Comparison of ENCODE assay signal across 27 mouse cellular contexts in genomic region chr6:51318341-51318740, GRCm38 (mm10).
DNase-seq lines count a peak whose midpoint lies in the region; ATAC-seq and TF ChIP-seq lines count a peak whose summit lies in the region.
"Had no signal": no experiment of that assay in that cellular context is flagged by ENCODE, and none has a peak within 500 bp of the region (broad histone marks: within the 10 kb centered on the region; RNA-seq: fewer than 3 reads in every experiment).

No protein-coding gene starts in this region.

- H3K4me1 ChIP-seq in heart, embryonic 10.5 days = peaks cover 28% of the 10 kb centered on the region
- H3K4me1 ChIP-seq in heart, embryonic 14.5 days (ENCODE audit: control insufficient read depth in 2 of 2, insufficient read depth in 2 of 2, low read length in 2 of 2) = peaks cover 14 to 26% of the 10 kb centered on the region in 2 experiments
- peaks cover 10% of the 10 kb centered on the region; the same call in 1 of the 2 replicates for H3K4me1 ChIP-seq in lung, embryonic 14.5 days (ENCODE audit: insufficient read depth)
- no peaks in the 10 kb centered on the region for H3K4me1 ChIP-seq in lung, adult 2 months (ENCODE audit: control insufficient read depth, insufficient read depth, low read length)
- H3K4me1 ChIP-seq: forebrain, embryonic 15.5 days; intestine, embryonic 15.5 days had no signal

- 0 out of 2 replicates have a peak overlapping the region, but pooled peaks have one; percentile 30 for H3K27ac ChIP-seq in heart, embryonic 10.5 days
- H3K27ac ChIP-seq in heart, embryonic 14.5 days (replicated peaks in 1 of 2; ENCODE audit: control insufficient read depth in 1 of 2, insufficient read depth in 1 of 2, low read depth in 2 of 2, low read length in 2 of 2) = peak overlapping the region; percentile 12 to 44; a peak in 2 of 4 replicates
- no peak overlapping the region for H3K27ac ChIP-seq in lung, embryonic 14.5 days (ENCODE audit: low read depth)
- H3K27ac ChIP-seq: embryonic facial prominence, embryonic 10.5 days; embryonic facial prominence, embryonic 13.5 days; forebrain, embryonic 12.5 days; forebrain, embryonic 15.5 days; heart, adult 2 months; hindbrain, embryonic 10.5 days; hindbrain, embryonic 13.5 days; intestine, embryonic 15.5 days had no signal

- no peak for ATAC-seq in heart, embryonic 14.5 days (ENCODE audit: insufficient number of reproducible peaks, insufficient read depth, low FRiP score, low read depth)
- ATAC-seq in lung, embryonic 14.5 days (ENCODE audit: insufficient read depth) = no peak
- ATAC-seq: activated CD4-positive, CD25-positive, alpha-beta regulatory T cell, adult 4 months; forebrain, embryonic 15.5 days; hindbrain, embryonic 16.5 days; intestine, embryonic 15.5 days had no signal

- 43% methylated on average over 2 of the region's 2 CpGs for WGBS in heart, embryonic 10.5 days
- WGBS in heart, embryonic 14.5 days = 23% methylated on average over 2 of the region's 2 CpGs
- 31% methylated on average over 2 of the region's 2 CpGs for WGBS in lung, embryonic 14.5 days
- WGBS in lung, adult 2 months = 39% methylated on average over 2 of the region's 2 CpGs

- no peaks in the 10 kb centered on the region for H3K27me3 ChIP-seq in heart, embryonic 10.5 days (ENCODE audit: insufficient read depth, poor library complexity, severe bottlenecking)
- H3K27me3 ChIP-seq in heart, embryonic 14.5 days (ENCODE audit: control insufficient read depth, insufficient read depth, low read length) = no peaks in the 10 kb centered on the region
- no peaks in the 10 kb centered on the region for H3K27me3 ChIP-seq in lung, embryonic 14.5 days (ENCODE audit: insufficient read depth, low read length)
- H3K27me3 ChIP-seq: embryonic facial prominence, embryonic 13.5 days; forebrain, embryonic 12.5 days; forebrain, embryonic 15.5 days; hindbrain, embryonic 13.5 days; intestine, embryonic 15.5 days had no signal

- H3K9ac ChIP-seq in heart, embryonic 14.5 days (ENCODE audit: low read length) = no peak overlapping the region
- no peak overlapping the region for H3K9ac ChIP-seq in lung, embryonic 14.5 days
- H3K9ac ChIP-seq: embryonic facial prominence, embryonic 13.5 days; forebrain, embryonic 12.5 days; forebrain, embryonic 15.5 days; hindbrain, embryonic 13.5 days; intestine, embryonic 15.5 days had no signal

- TF ChIP-seq CTCF in lung, embryonic 14.5 days (IDR thresholded peaks at IDR 0.05; ENCODE audit: low read depth) = no peak
- no peak for TF ChIP-seq CTCF in lung, adult 2 months (IDR thresholded peaks at IDR 0.05; ENCODE audit: insufficient read depth, low read length)

- DNase-seq in heart, embryonic 10.5 days (ENCODE audit: low spot score) = no peak
- DNase-seq in heart, adult 9 months (ENCODE audit: low spot score in 2 of 2) = no peak
- no peak for DNase-seq in heart, postnatal 36 days
- peak; percentile 67 for DNase-seq in lung, embryonic 14.5 days
- no peak for DNase-seq in lung, adult 2 months
- peak; percentile 33 for DNase-seq in ovary, adult 18-20 months (ENCODE audit: low spot score)
- DNase-seq in ovary, postnatal 36 days (ENCODE audit: low spot score) = no peak
- DNase-seq: adrenal gland, adult 8-10 months; adrenal gland, postnatal 25 days; cerebellum, adult 11-12 months; cerebellum, adult 8-10 months; cerebellum, postnatal 10 days; cerebellum, postnatal 36 days; embryo, embryonic 11 days; gastrocnemius, postnatal 25 days; heart, adult 2 months had no signal

- intact Hi-C loops in heart, postnatal 36 days (cut with DNase I) = no loop called here

- TF ChIP-seq POLR2A in lung, adult 2 months (IDR thresholded peaks at IDR 0.05; ENCODE audit: borderline replicate concordance, extremely low read depth, low read depth, low read length) = no peak

- no peaks in the 10 kb centered on the region for H3K9me3 ChIP-seq in heart, embryonic 10.5 days
- no peaks in the 10 kb centered on the region for H3K9me3 ChIP-seq in heart, embryonic 14.5 days (ENCODE audit: control insufficient read depth, low read length)
- no peaks in the 10 kb centered on the region for H3K9me3 ChIP-seq in lung, embryonic 14.5 days (ENCODE audit: low read depth, low read length)
- H3K9me3 ChIP-seq: embryonic facial prominence, embryonic 10.5 days; embryonic facial prominence, embryonic 13.5 days; forebrain, embryonic 12.5 days; forebrain, embryonic 15.5 days; hindbrain, embryonic 10.5 days; hindbrain, embryonic 13.5 days; intestine, embryonic 15.5 days had no signal

- no peak overlapping the region for H3K4me2 ChIP-seq in heart, embryonic 14.5 days (ENCODE audit: low read length)
- H3K4me2 ChIP-seq in lung, embryonic 14.5 days = no peak overlapping the region
- H3K4me2 ChIP-seq: embryonic facial prominence, embryonic 13.5 days; forebrain, embryonic 12.5 days; forebrain, embryonic 15.5 days; hindbrain, embryonic 13.5 days; intestine, embryonic 15.5 days had no signal

- no peak overlapping the region for H3K4me3 ChIP-seq in heart, embryonic 10.5 days
- H3K4me3 ChIP-seq in heart, embryonic 14.5 days (ENCODE audit: control insufficient read depth in 1 of 2, insufficient read depth in 1 of 2, low read depth in 1 of 2, low read length in 2 of 2) = no peak overlapping the region
- H3K4me3 ChIP-seq in lung, embryonic 14.5 days (ENCODE audit: low read depth, low read length) = no peak overlapping the region
- H3K4me3 ChIP-seq in lung, adult 2 months (replicated peaks; ENCODE audit: extremely low read depth, low read depth, low read length) = no peak overlapping the region
- H3K4me3 ChIP-seq: embryonic facial prominence, embryonic 10.5 days; embryonic facial prominence, embryonic 13.5 days; erythroblast, embryonic 14.5 days; forebrain, embryonic 12.5 days; forebrain, embryonic 15.5 days; heart, adult 2 months; hindbrain, embryonic 10.5 days; hindbrain, embryonic 13.5 days; intestine, embryonic 15.5 days had no signal

- no peaks in the 10 kb centered on the region for H3K36me3 ChIP-seq in heart, embryonic 10.5 days
- no peaks in the 10 kb centered on the region for H3K36me3 ChIP-seq in heart, embryonic 14.5 days (ENCODE audit: control insufficient read depth, insufficient read depth, low read length)
- H3K36me3 ChIP-seq in lung, embryonic 14.5 days (ENCODE audit: insufficient read depth) = no peaks in the 10 kb centered on the region
- H3K36me3 ChIP-seq: embryonic facial prominence, embryonic 10.5 days; embryonic facial prominence, embryonic 13.5 days; forebrain, embryonic 12.5 days; forebrain, embryonic 15.5 days; hindbrain, embryonic 10.5 days; hindbrain, embryonic 13.5 days; intestine, embryonic 15.5 days had no signal

Comparison
In these comparisons a context has a peak if more than half of its experiments do, and no peak if none do; other contexts are left out.
1. DNase-seq: peak in lung, embryonic 14.5 days (single experiment) and ovary, adult 18-20 months (single experiment); none in heart, embryonic 10.5 days (single experiment), heart, adult 9 months (0 of 2), heart, postnatal 36 days (0 of 2), lung, adult 2 months (single experiment) and ovary, postnatal 36 days (single experiment).